Mouse (Mus musculus) monocyte, adult 2 months (primary cell): ENCODE results near the gene Slc6a13.

Experiments used
- DNase-seq, 2 experiments: peaks; one replicate each; pipeline ENCODE4 v3.0.0; 2022; ENCODE audit warnings: low spot score in 2 of 2, low read depth in 1 of 2

The Slc6a13 gene

DNA sequence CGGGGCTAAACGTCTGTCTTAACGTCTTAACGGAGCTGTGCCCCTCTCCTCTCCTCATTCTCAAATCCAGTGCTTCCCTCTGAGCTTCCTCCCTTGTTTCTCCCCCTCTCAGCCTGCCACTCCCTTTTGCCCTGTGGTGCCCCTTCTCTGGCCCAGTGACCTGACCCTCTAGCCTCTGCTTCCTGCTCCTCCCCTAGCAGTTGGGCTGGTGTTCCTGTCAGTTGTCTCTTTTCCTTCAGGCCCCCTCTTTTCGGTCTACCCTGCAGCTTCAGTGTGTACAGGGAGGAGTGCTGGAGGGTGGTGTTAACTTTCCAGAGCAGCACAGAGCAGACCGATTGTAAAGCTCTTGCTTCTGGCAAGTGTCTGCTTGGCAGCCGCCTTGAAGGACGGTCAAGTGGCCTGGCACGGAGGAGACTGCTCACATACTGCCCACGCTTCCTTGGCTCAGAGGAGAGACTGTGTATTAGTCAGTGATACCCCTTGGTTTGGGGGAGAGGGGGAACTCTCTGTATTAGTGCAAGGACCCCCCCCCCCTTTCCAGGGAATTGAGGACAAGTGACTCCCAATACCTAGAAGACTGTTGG is 26.6 kb downstream of the Slc6a13 start:
- no peak for DNase-seq

DNA sequence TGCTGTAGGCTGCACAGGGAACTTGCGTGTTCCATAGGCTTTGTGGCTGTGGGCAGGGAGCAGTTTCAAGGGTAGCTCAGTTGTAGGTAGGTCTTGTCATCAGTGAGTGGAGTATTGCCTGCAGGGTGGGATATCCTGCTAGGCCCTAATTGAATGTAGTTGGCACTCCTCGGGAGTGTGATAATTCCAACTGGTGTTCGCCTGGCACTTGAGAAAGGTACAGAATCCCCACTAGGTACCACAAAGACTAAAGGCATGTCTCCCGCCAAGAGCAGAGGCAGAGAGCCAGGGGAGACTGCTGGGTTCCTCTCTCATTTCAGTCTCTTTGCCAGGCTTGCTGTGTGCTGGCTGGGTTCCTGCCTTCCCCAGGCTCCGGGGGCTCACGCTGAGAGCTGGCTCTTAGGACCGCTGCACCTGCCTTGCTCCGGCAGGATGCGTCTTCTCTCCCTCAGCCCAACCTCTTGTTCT is 28.4 kb downstream of the Slc6a13 start:
- DNase-seq = no peak

DNA sequence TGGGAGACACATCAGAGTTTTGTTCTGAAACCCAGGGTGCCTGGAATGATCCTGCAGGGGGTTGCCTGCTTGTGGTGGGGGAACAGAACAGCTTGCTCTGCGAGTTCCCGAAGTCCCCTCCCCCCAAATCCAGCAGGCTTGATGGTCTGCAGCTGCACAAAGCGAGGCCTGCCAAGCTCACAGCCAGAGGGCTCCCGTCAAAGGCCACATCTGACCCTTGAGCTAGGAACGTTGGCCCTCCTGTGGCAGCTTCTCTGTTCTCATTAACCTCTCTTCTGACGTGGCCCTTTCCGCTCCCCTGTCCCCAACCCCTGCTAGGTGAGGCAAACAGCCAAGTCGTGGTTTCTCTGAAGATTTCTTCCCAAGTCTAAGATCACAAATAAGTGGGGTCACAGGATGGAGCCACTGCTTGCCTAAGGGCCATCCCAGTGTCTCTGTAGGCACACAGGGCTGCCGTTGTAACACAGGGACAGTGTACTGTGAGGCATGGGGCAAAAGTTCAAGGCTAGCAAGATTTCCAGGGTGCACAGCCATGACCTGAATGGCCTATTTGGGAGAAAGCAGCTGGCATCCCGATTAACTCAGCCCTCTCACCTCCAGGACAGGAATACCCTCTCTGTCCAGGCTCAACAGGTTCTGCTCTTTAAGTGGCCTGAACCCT is 30.0 kb downstream of the Slc6a13 start:
- DNase-seq = no peak

DNA sequence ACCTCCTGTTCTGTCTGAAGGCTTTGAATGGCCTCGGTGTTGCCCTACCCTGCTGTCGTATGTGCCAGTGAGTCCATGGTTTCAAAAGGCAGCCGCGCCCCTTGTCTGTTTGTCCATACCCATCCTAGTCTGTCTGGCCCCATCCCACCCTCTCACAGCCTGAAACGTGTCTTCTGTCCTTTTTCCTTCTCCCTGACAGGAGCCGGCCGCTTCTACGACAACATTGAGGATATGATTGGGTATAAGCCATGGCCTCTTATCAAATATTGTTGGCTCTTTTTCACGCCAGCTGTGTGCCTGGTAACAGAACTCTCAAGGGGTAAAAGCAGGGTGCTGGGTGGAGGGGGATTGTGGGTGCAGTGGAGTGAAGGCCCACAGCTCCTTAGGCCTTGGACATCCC is 35.8 kb downstream of the Slc6a13 start:
- no peak for DNase-seq

- peak in 1 of 2 experiments; percentile 13 for DNase-seq
These were observed 36.5 kb downstream of the Slc6a13 start for GRCm38 (mm10) chr6:121336558-121336957.

DNA sequence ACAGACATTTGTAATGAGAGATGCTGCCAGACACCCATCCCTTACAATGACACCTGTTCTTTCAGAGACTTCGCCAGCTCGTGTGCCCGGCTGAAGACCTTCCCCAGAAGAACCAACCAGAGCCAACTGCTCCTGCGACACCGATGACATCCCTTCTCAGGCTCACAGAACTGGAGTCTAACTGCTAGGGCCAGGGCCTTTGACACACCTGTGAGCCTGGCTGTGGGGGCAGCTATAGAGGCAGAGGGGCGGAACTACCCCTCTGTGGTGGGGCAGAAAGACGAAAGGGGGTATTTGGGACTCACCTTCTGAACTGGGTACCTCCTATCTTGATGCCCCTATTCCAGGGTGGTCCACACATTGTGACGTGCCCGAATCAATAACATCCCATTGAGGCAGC is 37.2 kb downstream of the Slc6a13 start:
- DNase-seq = no peak

DNA sequence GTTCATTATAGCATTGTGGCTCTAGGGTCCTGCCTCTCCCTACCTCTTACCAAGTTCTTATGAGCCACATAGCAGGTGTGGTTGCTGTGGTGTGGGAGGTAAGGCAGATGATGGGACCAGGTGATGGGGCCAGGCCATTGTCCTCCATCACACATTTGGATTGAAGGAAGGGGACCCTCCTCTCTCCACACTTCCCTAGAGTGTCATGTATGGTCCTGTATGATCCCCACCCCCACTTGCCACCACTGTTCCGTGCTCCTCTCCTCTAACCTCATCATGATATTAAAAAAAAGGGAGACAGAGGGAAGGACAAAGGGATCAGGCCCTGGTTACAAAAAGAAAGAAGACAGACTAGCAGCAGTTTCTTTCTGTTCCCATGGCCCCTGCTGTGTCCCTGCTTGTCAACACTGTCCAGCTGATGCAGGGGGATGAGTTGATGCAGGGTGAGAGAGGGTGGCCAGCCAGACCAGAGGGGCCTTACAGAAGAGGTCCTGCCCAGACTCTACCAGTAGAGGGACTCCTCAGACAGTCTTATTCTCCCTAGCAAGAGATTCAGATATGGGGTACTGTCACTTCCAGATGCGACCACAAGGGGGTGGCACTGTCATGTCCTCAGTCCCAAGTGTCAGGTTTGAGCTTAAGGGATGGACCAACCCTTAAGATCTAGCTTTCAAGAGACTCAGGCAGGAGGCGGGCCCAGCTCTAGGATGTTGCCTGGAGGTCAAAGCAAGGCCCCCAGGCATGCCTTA is 37.9 kb downstream of the Slc6a13 start:
- peak; percentile 66 to 79 for DNase-seq

DNA sequence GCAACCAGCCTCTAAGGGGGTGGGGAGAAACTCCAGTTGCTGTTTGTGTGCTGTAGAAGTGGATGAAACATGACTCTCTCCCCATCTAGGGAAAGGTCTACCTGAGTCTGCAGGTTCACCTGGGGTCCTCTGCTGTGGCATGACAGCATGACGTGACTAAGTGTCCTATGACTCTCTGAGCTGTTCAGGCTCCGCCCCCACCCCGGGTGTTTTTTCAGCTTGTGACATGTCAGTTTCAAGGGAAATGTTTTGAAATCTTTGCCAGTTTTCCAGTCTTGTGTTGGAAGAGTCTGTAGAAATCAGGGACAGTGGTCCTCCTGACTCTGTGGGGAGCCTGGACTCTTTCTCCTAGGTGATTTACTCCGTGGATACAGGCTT is 38.5 kb downstream of the Slc6a13 start:
- DNase-seq = no peak

- DNase-seq = peak in 1 of 2 experiments; percentile 25
These were observed 41.6 kb downstream of the Slc6a13 start for GRCm38 (mm10) chr6:121341650-121342049.

DNA sequence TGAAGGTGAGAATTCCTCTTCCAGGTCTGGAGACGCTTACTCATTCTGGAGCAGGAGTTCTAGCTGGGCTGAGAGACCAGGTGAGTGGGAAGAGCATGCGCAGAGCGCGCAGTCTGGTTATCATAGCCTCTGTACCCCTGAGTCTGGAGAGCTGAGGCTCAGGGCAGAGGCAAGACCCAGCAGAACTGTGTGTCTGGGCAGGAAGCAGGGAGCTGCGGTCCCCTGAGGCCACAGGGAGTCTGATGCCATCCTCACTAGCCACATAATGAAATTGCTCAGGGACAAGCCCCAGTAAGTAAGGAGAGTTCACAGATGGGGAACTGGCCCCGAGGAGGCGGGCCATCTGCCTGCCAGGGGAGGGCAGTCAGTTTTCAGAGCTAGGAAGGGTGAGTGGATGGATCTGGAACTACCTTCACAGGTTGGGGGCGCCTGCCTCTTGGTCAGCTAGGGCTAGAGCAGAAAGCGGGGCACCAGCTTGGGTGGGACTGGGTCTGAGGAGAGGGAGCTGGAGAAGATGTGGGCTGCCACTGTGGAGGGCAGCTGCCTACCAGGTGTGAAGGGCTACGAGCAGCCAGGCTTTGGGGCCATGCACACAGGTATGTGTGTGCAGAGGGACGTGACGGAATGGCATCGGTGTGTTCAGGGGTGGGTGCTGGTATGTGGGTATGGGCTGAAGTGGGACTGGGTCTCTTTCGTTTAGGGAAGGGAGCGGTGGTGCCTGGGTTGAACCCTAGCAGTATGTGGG is 43.2 kb downstream of the Slc6a13 start, which contains the start of gene Slc6a12:
Gene Slc6a12, plus strand, starts transcription at position 51 of the 745 bp plus-strand sequence.
- DNase-seq = peak; percentile 34 to 45

DNA sequence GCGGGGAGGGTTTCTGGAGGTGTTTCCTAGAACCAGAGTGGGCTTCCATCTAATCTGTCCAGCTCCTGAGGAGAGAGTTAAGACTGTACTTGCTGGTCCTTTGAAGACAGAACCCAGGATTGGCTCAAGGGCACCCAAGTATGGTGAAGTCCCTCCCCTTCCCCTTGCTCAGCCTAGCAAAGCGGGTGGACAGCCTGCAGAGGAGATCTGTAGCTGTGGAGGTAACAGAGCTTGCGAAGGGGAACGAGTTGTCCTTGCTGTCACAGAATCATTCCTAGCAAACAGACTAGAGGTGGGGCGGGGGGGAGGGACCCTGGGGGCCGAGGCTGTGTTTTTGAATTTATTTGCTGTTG is 43.7 kb downstream of the Slc6a13 start:
- no peak for DNase-seq

GRCm38 (mm10) chr6:121344329-121344728 is 44.3 kb downstream of the Slc6a13 start:
- no peak for DNase-seq

GRCm38 (mm10) chr6:121346428-121346827 is 46.4 kb downstream of the Slc6a13 start:
- no peak for DNase-seq

GRCm38 (mm10) chr6:121352276-121352675 is 52.2 kb downstream of the Slc6a13 start:
- DNase-seq = no peak

GRCm38 (mm10) chr6:121356041-121356440 is 56.0 kb downstream of the Slc6a13 start:
- no peak for DNase-seq

DNA sequence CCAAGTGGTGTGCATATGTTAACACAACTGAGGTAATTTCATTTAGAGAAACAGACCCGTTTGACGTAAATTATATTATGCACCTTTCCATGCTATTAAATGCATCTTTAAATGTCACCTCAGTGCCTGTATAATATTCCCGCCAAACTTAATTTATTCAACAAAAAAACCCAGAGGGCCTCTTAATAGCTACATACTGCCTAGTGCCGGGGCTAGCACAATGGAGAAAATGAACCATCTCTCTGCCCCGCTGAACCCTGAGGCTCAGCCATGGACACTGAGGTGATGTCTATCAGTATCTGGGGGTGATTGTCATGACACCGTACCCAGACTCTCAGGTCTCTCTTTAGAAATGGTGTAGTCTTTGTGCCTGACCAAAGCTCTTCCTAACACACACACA is 57.2 kb downstream of the Slc6a13 start:
- no peak for DNase-seq

- no peak for DNase-seq
These were observed 63.0 kb downstream of the Slc6a13 start for GRCm38 (mm10) chr6:121363061-121363460.

DNA sequence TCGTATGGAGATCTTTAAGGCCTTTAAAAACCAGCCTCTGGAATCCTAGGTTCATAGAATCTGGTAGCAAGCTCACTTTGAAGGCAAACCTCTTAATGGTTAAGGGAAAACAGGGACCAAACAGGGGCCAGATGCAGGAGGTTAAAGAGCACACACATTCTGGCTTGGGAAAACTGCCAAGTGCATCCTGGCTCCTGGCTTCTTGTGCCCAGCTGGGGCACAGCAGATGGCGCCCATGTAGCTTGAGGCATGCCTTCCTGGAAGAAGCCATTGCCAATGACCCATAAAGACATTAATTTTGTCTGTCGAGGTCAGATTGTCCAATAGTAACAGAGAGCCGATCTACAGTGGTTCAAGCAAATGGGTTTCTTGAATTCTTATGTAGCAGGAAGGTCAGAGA is 63.9 kb downstream of the Slc6a13 start:
- no peak for DNase-seq

GRCm38 (mm10) chr6:121366537-121366936 is 66.5 kb downstream of the Slc6a13 start:
- DNase-seq = peak in 1 of 2 experiments; percentile 18

DNA sequence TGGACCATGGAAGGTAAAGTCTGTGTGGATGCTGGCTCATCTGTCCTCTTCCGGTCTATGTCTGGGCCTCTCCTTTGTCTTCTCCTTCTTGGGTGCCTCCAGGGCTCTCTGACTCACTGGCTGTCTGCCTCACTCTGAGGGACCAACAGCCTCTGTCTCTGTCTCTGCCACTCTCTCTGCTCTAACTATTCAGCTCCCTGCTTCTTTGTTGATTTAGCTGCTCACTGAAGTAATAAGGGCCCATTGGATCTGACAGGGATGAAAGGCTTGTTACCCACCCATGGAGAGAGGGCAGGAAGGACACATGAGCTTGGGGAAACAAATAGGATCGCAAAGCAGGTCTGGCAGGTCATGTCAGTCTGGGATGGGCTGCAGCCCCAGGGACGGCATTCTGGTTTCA is 67.1 kb downstream of the Slc6a13 start:
- DNase-seq = no peak

GRCm38 (mm10) chr6:121371197-121371980 is 71.4 kb downstream of the Slc6a13 start:
- DNase-seq = no peak
